Mouse (Mus musculus): Measurements from ENCODE around the gene Dnase1.

GRCm38 (mm10) chr16:4036807-4037206, at the start of gene Dnase1:
- TF ChIP-seq GATA1 (IDR thresholded peaks at IDR 0.05; ENCODE audit: low read length) (no peak), TAL1 (IDR thresholded peaks at IDR 0.05; ENCODE audit: low read length) (no peak)
